Mouse (Mus musculus) hindbrain, embryonic 10.5 days (tissue): ENCODE results near the gene Ugt1a8. TPM values are rescaled to one million over a fixed set of nuclear protein-coding genes. Genes with fewer than 3 reads are reported as not detected.
"Not testable (repeated sequence)": the region's sequence is repeated elsewhere in the genome, so short reads cannot be mapped to it uniquely, and the experiment has no call there.

ENCODE experiments used
- DNase-seq: peaks from one replicate; pipeline ENCODE4 v3.0.0-alpha.2; 2017; ENCODE audit warnings: low spot score
- H3K27ac ChIP-seq: fragments of 300-500 bp; sonication (generic); 2 replicates; pipeline ENCODE4 v1.5.1; 2016; ENCODE audit warnings: mild to moderate bottlenecking, moderate library complexity
- H3K27me3 ChIP-seq: fragments of 300-500 bp; sonication (generic); 2 replicates; pipeline ENCODE4 v1.6.1; 2016; ENCODE audit warnings: mild to moderate bottlenecking; ENCODE audit not compliant: poor library complexity, insufficient read depth, severe bottlenecking
- H3K36me3 ChIP-seq: fragments of 300-500 bp; sonication (generic); 2 replicates; pipeline ENCODE4 v1.6.1; 2016; ENCODE audit warnings: mild to moderate bottlenecking, moderate library complexity
- H3K4me1 ChIP-seq: fragments of 300-500 bp; sonication (generic); replicated peaks from 2 replicates; pipeline ENCODE4 v1.6.1; 2016; ENCODE audit warnings: mild to moderate bottlenecking
- H3K4me3 ChIP-seq: fragments of 300-500 bp; sonication (generic); 2 replicates; pipeline ENCODE4 v1.5.1; 2016; ENCODE audit warnings: mild to moderate bottlenecking, moderate library complexity
- H3K9me3 ChIP-seq: fragments of 300-500 bp; sonication (generic); 2 replicates; pipeline ENCODE4 v1.6.1; 2016; ENCODE audit warnings: mild to moderate bottlenecking, moderate library complexity
- WGBS: fragments of 180-500 bp; shearing (Covaris S2); methylation state at CpG from one replicate; pipeline ENCODE4 v1.1.7; 2016; 5-methylcytosine and 5-hydroxymethylcytosine counted together
- polyA plus RNA-seq: library from polyadenylated mRNA; unstranded; fragments of >200 nt; fragmentation: Nextera tagmentation; extraction: Ambion mirVana; gene quantifications from 2 replicates; pipeline ENCODE4 v1.2.1, GENCODE M21; 2016

Gene Ugt1a8
- polyA plus RNA-seq, 1 experiment from 2014 or later: not detected

- H3K36me3 ChIP-seq, H3K27ac ChIP-seq, DNase-seq, H3K4me1 ChIP-seq, H3K4me3 ChIP-seq, H3K27me3 ChIP-seq, H3K9me3 ChIP-seq: not testable (repeated sequence)
- 80% methylated on average over 4 of the region's 4 CpGs for WGBS
Observed at GRCm38 (mm10) chr1:88125827-88126360, 38.3 kb downstream of the Ugt1a8 start.

GRCm38 (mm10) chr1:88129091-88129490 lies 41.5 kb downstream of the Ugt1a8 start:
- not testable (repeated sequence) for H3K27me3 ChIP-seq, H3K36me3 ChIP-seq, H3K4me1 ChIP-seq, H3K9me3 ChIP-seq, H3K4me3 ChIP-seq, DNase-seq, H3K27ac ChIP-seq
- 90% methylated on average over 2 of the region's 2 CpGs for WGBS

DNA sequence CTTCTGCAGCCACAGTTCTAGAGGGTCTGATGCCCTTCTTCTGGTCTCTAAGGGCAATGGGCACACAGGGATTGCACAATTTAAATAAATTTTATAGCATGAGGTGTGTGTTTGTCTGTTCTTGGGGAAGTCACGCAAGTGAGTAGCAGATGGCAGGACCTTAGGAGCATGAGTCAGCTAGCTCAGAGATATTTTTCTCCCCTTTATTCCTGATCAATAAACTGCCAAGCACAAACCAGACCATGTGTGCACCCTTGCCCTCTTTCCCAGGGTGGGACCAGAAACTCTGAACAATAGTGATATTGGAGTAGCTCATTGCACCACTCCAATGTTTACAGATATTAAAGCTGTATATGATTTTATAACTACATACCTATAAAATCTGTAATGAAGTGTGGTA lies 42.6 kb downstream of the Ugt1a8 start:
- not testable (repeated sequence) for H3K27me3 ChIP-seq, DNase-seq, H3K4me1 ChIP-seq, H3K36me3 ChIP-seq, H3K4me3 ChIP-seq, H3K9me3 ChIP-seq, H3K27ac ChIP-seq
- WGBS: 94% methylated on average over 1 of the region's 1 CpGs

DNA sequence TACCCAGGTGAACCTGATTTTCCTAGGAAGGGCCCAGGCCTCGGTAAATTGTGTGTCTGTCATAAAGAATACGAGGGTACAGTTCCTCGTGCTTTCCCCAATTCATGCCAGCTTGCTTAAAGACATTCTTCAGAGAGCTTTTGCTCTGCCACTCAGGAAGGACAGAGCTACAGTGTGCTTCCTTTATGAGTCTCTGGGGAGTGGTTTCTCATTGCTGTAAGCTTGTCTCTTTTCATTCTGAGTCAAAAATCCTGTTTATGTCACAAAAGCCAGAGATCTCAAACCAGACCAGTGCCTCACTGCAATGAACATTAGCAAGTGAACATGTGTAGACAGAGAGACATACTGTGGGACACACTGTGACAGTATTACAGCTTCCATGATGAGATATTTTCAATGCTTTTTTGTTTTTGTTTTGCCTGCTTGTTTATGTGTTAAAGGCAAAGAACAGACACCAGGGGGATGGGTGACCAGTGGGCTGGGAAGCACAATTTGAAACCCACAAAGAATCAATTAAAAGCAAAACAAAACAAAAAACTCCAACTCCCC lies 46.4 kb downstream of the Ugt1a8 start:
- peaks cover 9% of the 10 kb centered on the region for H3K4me1 ChIP-seq
- no peaks in the 10 kb centered on the region for H3K9me3 ChIP-seq
- WGBS: 72% methylated on average over 3 of the region's 3 CpGs
- no peak overlapping the region for H3K4me3 ChIP-seq
- no peaks in the 10 kb centered on the region for H3K27me3 ChIP-seq
- no peak for DNase-seq
- H3K36me3 ChIP-seq: no peaks in the 10 kb centered on the region
- H3K27ac ChIP-seq: peak overlapping the region; percentile 16; the same call in 1 of the 2 replicates

GRCm38 (mm10) chr1:88134457-88135011 lies 46.9 kb downstream of the Ugt1a8 start, which contains the start of gene Ugt1a6a:
Gene Ugt1a6a, plus strand, starts transcription at chr1:88134809.
- H3K4me3 ChIP-seq, H3K27me3 ChIP-seq, H3K9me3 ChIP-seq, H3K36me3 ChIP-seq, H3K4me1 ChIP-seq: not testable (repeated sequence)
- peak; percentile 2 for DNase-seq
- 51% methylated on average over 5 of the region's 5 CpGs for WGBS
- peak within 1 kb of the TSS; percentile 16; the same call in 1 of the 2 replicates for H3K27ac ChIP-seq

DNA sequence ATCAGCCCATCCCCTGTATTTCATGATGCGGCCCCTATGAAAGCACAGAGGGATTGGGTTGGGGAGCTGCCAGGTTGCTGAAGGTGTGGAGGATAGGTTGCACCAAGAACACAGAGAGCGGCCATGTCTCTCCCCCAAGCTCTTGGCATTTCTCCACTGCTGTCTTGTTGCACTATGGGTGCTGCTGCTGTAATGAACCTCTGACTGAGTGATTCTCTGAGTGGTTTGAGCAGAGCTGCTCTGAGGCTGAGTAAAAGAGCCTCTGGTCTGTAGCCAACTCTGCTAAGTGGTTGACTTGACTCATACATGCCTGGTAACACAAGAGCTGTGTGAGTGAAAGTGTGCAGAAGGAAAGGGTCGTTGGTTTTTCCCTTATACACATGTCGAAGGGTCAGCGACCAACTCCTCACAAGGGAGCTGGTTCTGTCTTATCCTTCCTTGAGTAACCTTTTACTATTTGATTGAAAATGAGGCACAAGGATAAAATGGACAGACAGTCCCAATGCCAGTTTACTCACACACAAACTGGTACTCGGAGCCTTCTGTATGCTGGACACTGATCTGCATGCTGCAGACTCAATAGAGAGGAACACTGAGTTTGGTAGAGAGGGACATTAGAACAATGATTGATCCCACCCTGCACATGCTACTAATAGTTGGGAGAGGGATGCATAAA lies 47.8 kb downstream of the Ugt1a8 start:
- H3K4me3 ChIP-seq, H3K27me3 ChIP-seq, H3K27ac ChIP-seq, H3K9me3 ChIP-seq, DNase-seq, H3K4me1 ChIP-seq, H3K36me3 ChIP-seq: not testable (repeated sequence)
- WGBS: 91% methylated on average over 6 of the region's 6 CpGs

GRCm38 (mm10) chr1:88136646-88137045 lies 49.0 kb downstream of the Ugt1a8 start:
- WGBS: 72% methylated on average over 2 of the region's 2 CpGs

GRCm38 (mm10) chr1:88137264-88137663 lies 49.7 kb downstream of the Ugt1a8 start:
- Histone ChIP-seq H3K4me1 (peaks cover 9% of the 10 kb centered on the region), H3K4me3 (no peak overlapping the region), H3K36me3 (no peaks in the 10 kb centered on the region), H3K27me3 (no peaks in the 10 kb centered on the region), H3K9me3 (no peaks in the 10 kb centered on the region), H3K27ac (no peak overlapping the region)
- WGBS: 91% methylated on average over 3 of the region's 3 CpGs
- DNase-seq: no peak

More at GRCm38 (mm10) chr1:88136646-88137045, 49.0 kb downstream of the Ugt1a8 start:
- Histone ChIP-seq H3K4me1 (peaks cover 9% of the 10 kb centered on the region), H3K4me3 (no peak overlapping the region), H3K36me3 (no peaks in the 10 kb centered on the region), H3K9me3 (no peaks in the 10 kb centered on the region), H3K27ac (no peak overlapping the region), H3K27me3 (no peaks in the 10 kb centered on the region)
- no peak for DNase-seq

GRCm38 (mm10) chr1:88138145-88138544 lies 50.5 kb downstream of the Ugt1a8 start:
- DNase-seq: no peak
- no peak overlapping the region for H3K27ac ChIP-seq
- WGBS: 89% methylated on average over 1 of the region's 1 CpGs

GRCm38 (mm10) chr1:88140492-88140891 lies 52.9 kb downstream of the Ugt1a8 start:
- H3K4me3 ChIP-seq, H3K27me3 ChIP-seq, DNase-seq, H3K9me3 ChIP-seq, H3K36me3 ChIP-seq, H3K4me1 ChIP-seq, H3K27ac ChIP-seq: not testable (repeated sequence)
- 70% methylated on average over 1 of the region's 1 CpGs for WGBS

More at GRCm38 (mm10) chr1:88138145-88138544, 50.5 kb downstream of the Ugt1a8 start:
- no peaks in the 10 kb centered on the region for H3K36me3 ChIP-seq
- H3K4me3 ChIP-seq: no peak overlapping the region
- peaks cover 9% of the 10 kb centered on the region for H3K4me1 ChIP-seq
- no peaks in the 10 kb centered on the region for H3K27me3 ChIP-seq
- H3K9me3 ChIP-seq: no peaks in the 10 kb centered on the region

DNA sequence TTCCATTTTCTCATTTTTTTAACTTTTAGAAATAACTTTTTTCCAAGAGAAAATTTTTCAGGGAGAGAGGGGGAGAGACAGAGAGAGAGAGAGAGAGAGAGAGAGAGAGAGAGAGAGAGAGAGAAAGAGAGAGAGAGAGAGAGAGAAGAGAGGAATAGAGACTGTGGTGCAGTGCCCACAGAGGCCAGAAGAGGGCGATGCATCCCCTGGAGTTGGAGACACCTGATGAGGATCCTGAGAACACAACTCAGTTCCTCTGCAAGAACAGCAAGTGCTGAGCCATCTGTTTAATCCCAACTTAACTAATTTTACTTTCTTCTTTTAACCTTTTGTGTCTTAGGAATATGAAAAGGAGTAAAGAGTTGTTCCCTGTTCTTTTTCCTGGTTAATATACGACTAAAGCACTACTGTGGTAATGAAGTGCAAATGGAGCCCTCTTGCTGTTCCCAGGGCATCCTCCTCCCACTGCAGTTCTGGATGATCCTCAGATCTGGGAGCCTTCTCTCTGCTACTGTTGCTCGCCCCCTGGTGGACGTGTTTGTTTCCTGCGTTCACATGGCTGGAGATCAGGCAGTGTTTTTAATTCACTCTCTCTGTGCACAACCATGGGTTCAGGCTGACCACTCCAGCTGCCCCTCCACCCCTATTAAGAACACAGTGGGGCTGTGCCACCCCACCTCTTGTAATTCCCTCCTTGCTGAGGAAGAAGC lies 56.5 kb downstream of the Ugt1a8 start:
- not testable (repeated sequence) for H3K36me3 ChIP-seq, H3K9me3 ChIP-seq, H3K27ac ChIP-seq, H3K4me3 ChIP-seq, H3K27me3 ChIP-seq, H3K4me1 ChIP-seq
- peak; percentile 21 for DNase-seq
- WGBS: 4% methylated on average over 5 of the region's 5 CpGs

- WGBS: 70% methylated on average over 2 of the region's 2 CpGs
- H3K4me3 ChIP-seq, H3K27me3 ChIP-seq, H3K9me3 ChIP-seq, H3K27ac ChIP-seq, H3K36me3 ChIP-seq, DNase-seq, H3K4me1 ChIP-seq: not testable (repeated sequence)
Observed at GRCm38 (mm10) chr1:88145278-88145677, 57.7 kb downstream of the Ugt1a8 start.

GRCm38 (mm10) chr1:88150133-88150532 lies 62.5 kb downstream of the Ugt1a8 start:
- not testable (repeated sequence) for H3K27me3 ChIP-seq, DNase-seq, H3K4me1 ChIP-seq, H3K9me3 ChIP-seq, H3K27ac ChIP-seq, H3K4me3 ChIP-seq, H3K36me3 ChIP-seq
- 76% methylated on average over 2 of the region's 2 CpGs for WGBS
